Mouse (Mus musculus) heart, postnatal 0 days (tissue): ENCODE data around the gene Arf4.

Experiments used
- CTCF ChIP-seq: IDR thresholded peaks from 2 replicates; pipeline ENCODE4 v1.5.1; 2016; ENCODE audit warnings: antibody characterized with exemption, control low read depth, low read depth
- EP300 ChIP-seq: IDR thresholded peaks from 2 replicates; pipeline ENCODE4 v1.6.1; 2016; ENCODE audit warnings: antibody characterized with exemption, low read depth

- TF ChIP-seq CTCF: no peak
- TF ChIP-seq EP300: no peak
Observed at GRCm38 (mm10) chr14:26658178-26658577, 20.3 kb downstream of the Arf4 start.
